Mouse (Mus musculus) heart, postnatal 0 days (tissue): ENCODE measurements around the gene 1700001C19Rik. TPM values are rescaled to one million over a fixed set of nuclear protein-coding genes. Genes with fewer than 3 reads are reported as not detected.
A peak's percentile ranks its signal among the peaks of the same experiment; 100 is the strongest.

Source experiments
- ATAC-seq: fragments of 200-750 bp; cut with Nextera tagmentation; 2 replicates; pipeline ENCODE4 v1.8.0; 2017; ENCODE audit warnings: low read depth, moderate number of reproducible peaks, moderate library complexity; ENCODE audit not compliant: insufficient read depth
- DNase-seq: peaks from one replicate; pipeline ENCODE4 v3.0.0-alpha.2; 2016; ENCODE audit warnings: low spot score
- H3K27ac ChIP-seq: fragments of 300-500 bp; sonication (generic); 2 replicates; pipeline ENCODE4 v1.5.1; 2014; ENCODE audit warnings: low read depth, mild to moderate bottlenecking
- H3K27me3 ChIP-seq: fragments of 300-500 bp; sonication (generic); 2 replicates; pipeline ENCODE4 v1.6.1; 2014; ENCODE audit warnings: low read length, mixed read lengths; ENCODE audit not compliant: control insufficient read depth, insufficient read depth
- H3K36me3 ChIP-seq: fragments of 300-500 bp; sonication (generic); replicated peaks from 2 replicates; pipeline ENCODE4 v1.6.1; 2014; ENCODE audit warnings: low read length, mixed read lengths; ENCODE audit not compliant: control insufficient read depth, insufficient read depth
- H3K4me1 ChIP-seq: fragments of 300-500 bp; sonication (generic); 2 replicates; pipeline ENCODE4 v1.6.1; 2014; ENCODE audit warnings: antibody characterized with exemption; ENCODE audit not compliant: control insufficient read depth, insufficient read depth
- H3K4me2 ChIP-seq: fragments of 300-500 bp; sonication (generic); 2 replicates; pipeline ENCODE4 v1.6.1; 2014; ENCODE audit warnings: low read depth, mild to moderate bottlenecking, low read length, moderate library complexity
- H3K4me3 ChIP-seq: fragments of 300-500 bp; sonication (generic); 2 replicates; pipeline ENCODE4 v1.5.1; 2014; ENCODE audit warnings: low read depth, low read length
- H3K9ac ChIP-seq: fragments of 300-500 bp; sonication (generic); replicated peaks from 2 replicates; pipeline ENCODE4 v1.6.1; 2014; ENCODE audit warnings: low read depth, low read length, mixed read lengths
- H3K9me3 ChIP-seq: fragments of 300-500 bp; sonication (generic); replicated peaks from 2 replicates; pipeline ENCODE4 v1.6.1; 2016; ENCODE audit warnings: low read length; ENCODE audit not compliant: control insufficient read depth
- CTCF ChIP-seq: IDR thresholded peaks from 2 replicates; pipeline ENCODE4 v1.5.1; 2016; ENCODE audit warnings: antibody characterized with exemption, control low read depth, low read depth
- EP300 ChIP-seq: IDR thresholded peaks from 2 replicates; pipeline ENCODE4 v1.6.1; 2016; ENCODE audit warnings: antibody characterized with exemption, low read depth
- WGBS: fragments of 180-500 bp; shearing (Covaris S2); extraction: QIAGEN DNeasy Blood & Tissue Kit; methylation state at CpG from one replicate; pipeline ENCODE4 v1.1.7; 2014; 5-methylcytosine and 5-hydroxymethylcytosine counted together
- polyA plus RNA-seq: library from polyadenylated mRNA; unstranded; fragments of >200 nt; fragmentation: Nextera tagmentation; extraction: Ambion mirVana; gene quantifications from 2 replicates; pipeline ENCODE4 v1.2.1, GENCODE M21; 2015
- total RNA-seq: library from RNA; depleted of rRNA; stranded (reverse); fragments of >200 nt; gene quantifications from 2 replicates; pipeline ENCODE4 v1.2.3, GENCODE M21; 2014; ENCODE audit warnings: low replicate concordance

The 1700001C19Rik gene
- total and polyA plus RNA-seq, 2 experiments from 2014 or later = 1.4 to 3.4 TPM

DNA sequence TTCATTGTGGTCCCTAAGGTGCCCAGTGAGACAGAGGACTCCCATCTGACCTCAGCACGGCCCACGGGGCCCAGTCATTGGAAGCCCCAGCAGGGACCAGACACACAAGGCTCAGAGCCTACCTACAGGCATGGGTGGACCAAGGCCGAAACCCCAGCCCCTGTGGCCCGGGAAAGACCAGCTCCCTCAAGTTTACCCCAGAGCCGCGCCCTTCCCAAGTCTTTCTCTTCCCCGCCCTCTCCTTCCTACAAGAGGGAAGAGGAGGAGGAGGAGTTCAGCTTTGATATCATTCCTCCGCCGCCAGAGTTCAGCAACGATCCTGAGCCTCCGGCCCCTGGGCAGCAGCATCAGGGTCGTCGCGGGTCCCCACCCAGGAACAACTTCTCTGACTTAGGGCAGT is 30.9 kb upstream of the 1700001C19Rik start:
- TF ChIP-seq EP300 = no peak
- TF ChIP-seq CTCF = no peak
- H3K27me3 ChIP-seq = peaks cover 5% of the 10 kb centered on the region; the same call in 1 of the 2 replicates
- H3K4me2 ChIP-seq = peak overlapping the region; percentile 51
- H3K36me3 ChIP-seq = no peaks in the 10 kb centered on the region; the same call in 1 of the 2 replicates
- ATAC-seq = no peak
- H3K27ac ChIP-seq = no peak overlapping the region
- WGBS = 26% methylated on average over 13 of the region's 14 CpGs
- H3K4me3 ChIP-seq = peak overlapping the region; percentile 28
- no peak overlapping the region for H3K9ac ChIP-seq
- H3K9me3 ChIP-seq = no peaks in the 10 kb centered on the region
- no peaks in the 10 kb centered on the region for H3K4me1 ChIP-seq
- DNase-seq = no peak

- no peak for TF ChIP-seq EP300
- no peak for TF ChIP-seq CTCF
- Histone ChIP-seq H3K27ac (no peak overlapping the region), H3K4me1 (peaks cover under 1% of the 10 kb centered on the region; the same call in 1 of the 2 replicates), H3K4me2 (no peak overlapping the region), H3K4me3 (no peak overlapping the region), H3K9ac (no peak overlapping the region), H3K27me3 (peaks cover 5% of the 10 kb centered on the region; the same call in 1 of the 2 replicates), H3K36me3 (no peaks in the 10 kb centered on the region; the same call in 1 of the 2 replicates), H3K9me3 (no peaks in the 10 kb centered on the region)
- no peak for DNase-seq
- 78% methylated on average over 11 of the region's 11 CpGs for WGBS
- ATAC-seq = no peak
Observed at GRCm38 (mm10) chr17:47467659-47468058, 30.5 kb upstream of the 1700001C19Rik start.

- Histone ChIP-seq H3K4me2 (no peak overlapping the region), H3K9ac (no peak overlapping the region), H3K27ac (no peak overlapping the region), H3K27me3 (peaks cover 5% of the 10 kb centered on the region; the same call in 1 of the 2 replicates), H3K4me3 (no peak overlapping the region), H3K9me3 (no peaks in the 10 kb centered on the region), H3K36me3 (no peaks in the 10 kb centered on the region; the same call in 1 of the 2 replicates), H3K4me1 (peaks cover 13% of the 10 kb centered on the region)
- WGBS = 63% methylated on average over 9 of the region's 9 CpGs
- DNase-seq (no peak), ATAC-seq (no peak)
- TF ChIP-seq CTCF = no peak
- no peak for TF ChIP-seq EP300
Observed at GRCm38 (mm10) chr17:47466284-47466683, 29.1 kb upstream of the 1700001C19Rik start.

- no peaks in the 10 kb centered on the region for H3K9me3 ChIP-seq
- peaks cover 5% of the 10 kb centered on the region; the same call in 1 of the 2 replicates for H3K27me3 ChIP-seq
- ATAC-seq (no peak), DNase-seq (no peak)
- H3K27ac ChIP-seq = no peak overlapping the region
- no peak overlapping the region for H3K4me2 ChIP-seq
- H3K4me1 ChIP-seq = peaks cover 13% of the 10 kb centered on the region
- no peaks in the 10 kb centered on the region; the same call in 1 of the 2 replicates for H3K36me3 ChIP-seq
- WGBS = 82% methylated on average over 11 of the region's 11 CpGs
- no peak overlapping the region for H3K4me3 ChIP-seq
- H3K9ac ChIP-seq = no peak overlapping the region
- no peak for TF ChIP-seq CTCF
- TF ChIP-seq EP300 = no peak
Observed at GRCm38 (mm10) chr17:47465016-47465415, 27.8 kb upstream of the 1700001C19Rik start.

GRCm38 (mm10) chr17:47464248-47464965 is 27.2 kb upstream of the 1700001C19Rik start:
- Histone ChIP-seq H3K27me3 (peaks cover 5% of the 10 kb centered on the region; the same call in 1 of the 2 replicates), H3K9ac (no peak overlapping the region), H3K9me3 (no peaks in the 10 kb centered on the region), H3K36me3 (no peaks in the 10 kb centered on the region; the same call in 1 of the 2 replicates), H3K4me3 (no peak overlapping the region), H3K4me2 (no peak overlapping the region), H3K4me1 (peaks cover 16% of the 10 kb centered on the region), H3K27ac (no peak overlapping the region)
- TF ChIP-seq EP300 (no peak), CTCF (no peak)
- no peak for ATAC-seq
- 64% methylated on average over 12 of the region's 12 CpGs for WGBS
- no peak for DNase-seq
